Mouse (Mus musculus): ENCODE data around the gene Anxa7.

Gene Anxa7

GRCm38 (mm10) chr14:20432420-20432819, 47.5 kb downstream of the Anxa7 start:
- no peak for DNase-seq (ENCODE audit: low spot score in 2 of 2)

- DNase-seq (ENCODE audit: low spot score in 2 of 2) = no peak
Observed at GRCm38 (mm10) chr14:20431726-20432125, 48.2 kb downstream of the Anxa7 start.

- DNase-seq (ENCODE audit: low spot score in 2 of 2) = no peak
Observed at GRCm38 (mm10) chr14:20429833-20430232, 50.1 kb downstream of the Anxa7 start.

- no peak for DNase-seq (ENCODE audit: low spot score in 2 of 2)
Observed at GRCm38 (mm10) chr14:20428593-20428992, 51.3 kb downstream of the Anxa7 start.

- DNase-seq (ENCODE audit: low spot score in 2 of 2) = no peak
Observed at GRCm38 (mm10) chr14:20423046-20423445, 56.9 kb downstream of the Anxa7 start.

- DNase-seq (ENCODE audit: low spot score in 2 of 2) = no peak
Observed at GRCm38 (mm10) chr14:20422257-20422656, 57.7 kb downstream of the Anxa7 start.

All from cerebellum, postnatal 4 days (tissue).